In the genomic region with DNA sequence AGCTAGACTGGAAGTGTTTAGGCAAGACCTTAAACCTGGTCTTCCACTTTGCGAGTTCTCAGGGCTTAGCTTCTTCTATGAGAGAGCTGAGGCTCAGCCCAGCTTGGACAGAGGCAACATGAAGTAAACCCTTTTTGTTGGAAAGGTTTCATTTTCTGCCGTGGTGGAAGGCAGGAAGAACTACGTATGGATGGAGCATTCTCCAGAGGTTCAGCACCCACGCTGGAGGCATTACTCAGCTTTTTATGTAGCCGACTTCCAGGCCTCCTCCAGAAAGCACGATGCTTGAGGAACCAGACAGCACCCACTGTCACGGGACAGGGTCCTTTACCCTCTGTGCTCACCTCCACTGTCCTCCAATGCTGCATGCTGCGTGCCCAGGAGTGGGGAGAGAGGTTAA, we compare ENCODE assay signal across 13 mouse cellular contexts. TPM values are rescaled to one million over a fixed set of nuclear protein-coding genes. Genes with fewer than 3 reads are reported as not detected.
A peak's percentile ranks its signal among the peaks of the same experiment; 100 is the strongest.
DNase-seq lines count a peak whose midpoint lies in the region; ATAC-seq and TF ChIP-seq lines count a peak whose summit lies in the region.
"Had no signal": no experiment of that assay in that cellular context is flagged by ENCODE, and none has a peak within 500 bp of the region (broad histone marks: within the 10 kb centered on the region; RNA-seq: fewer than 3 reads in every experiment).

No protein-coding gene starts in this region.

- no peaks in the 10 kb centered on the region for H3K9me3 ChIP-seq in heart, embryonic 11.5 days (replicated peaks; ENCODE audit: control insufficient read depth, low read length)
- H3K9me3 ChIP-seq in kidney, postnatal 0 days (replicated peaks; ENCODE audit: low read length) = no peaks in the 10 kb centered on the region
- peaks cover 3% of the 10 kb centered on the region; the same call in 1 of the 2 replicates for H3K9me3 ChIP-seq in embryonic facial prominence, embryonic 10.5 days
- no peaks in the 10 kb centered on the region for H3K9me3 ChIP-seq in limb, embryonic 15.5 days
- no peaks in the 10 kb centered on the region for H3K9me3 ChIP-seq in midbrain, embryonic 14.5 days (ENCODE audit: control insufficient read depth, low read length)

- no peak for ATAC-seq in heart, embryonic 11.5 days (replicated peaks; ENCODE audit: insufficient number of reproducible peaks, low FRiP score, low TSS enrichment)
- ATAC-seq in kidney, postnatal 0 days (replicated peaks; ENCODE audit: low FRiP score, low read depth) = no peak
- ATAC-seq in limb, embryonic 15.5 days (ENCODE audit: insufficient number of reproducible peaks, low FRiP score, low TSS enrichment, low read depth) = no peak
- no peak for ATAC-seq in midbrain, embryonic 14.5 days (ENCODE audit: low FRiP score, low TSS enrichment)
- ATAC-seq: Patski had no signal

- H3K4me3 ChIP-seq in heart, embryonic 11.5 days (ENCODE audit: low read depth, low read length) = no peak overlapping the region
- H3K4me3 ChIP-seq in kidney, postnatal 0 days (replicated peaks; ENCODE audit: low read depth, low read length) = no peak overlapping the region
- no peak overlapping the region for H3K4me3 ChIP-seq in embryonic facial prominence, embryonic 10.5 days
- no peak overlapping the region for H3K4me3 ChIP-seq in limb, embryonic 15.5 days
- no peak overlapping the region for H3K4me3 ChIP-seq in midbrain, embryonic 14.5 days (replicated peaks; ENCODE audit: low read depth, low read length)
- H3K4me3 ChIP-seq: myocyte had no signal

- H3K4me2 ChIP-seq in heart, embryonic 11.5 days = no peak overlapping the region
- no peak overlapping the region for H3K4me2 ChIP-seq in kidney, postnatal 0 days (ENCODE audit: low read length)
- no peak overlapping the region for H3K4me2 ChIP-seq in limb, embryonic 15.5 days
- H3K4me2 ChIP-seq in midbrain, embryonic 14.5 days (ENCODE audit: low read length) = no peak overlapping the region

- no peak overlapping the region for H3K9ac ChIP-seq in heart, embryonic 11.5 days (ENCODE audit: low read depth, low read length)
- H3K9ac ChIP-seq in kidney, postnatal 0 days (ENCODE audit: low read depth, low read length) = 0 out of 2 replicates have a peak overlapping the region, but pooled peaks have one; percentile 31
- H3K9ac ChIP-seq in limb, embryonic 15.5 days = no peak overlapping the region
- H3K9ac ChIP-seq in midbrain, embryonic 14.5 days (replicated peaks; ENCODE audit: low read length) = no peak overlapping the region

- no peak for TF ChIP-seq CTCF in kidney, postnatal 0 days (IDR thresholded peaks at IDR 0.05; ENCODE audit: low read depth)

- H3K27me3 ChIP-seq in heart, embryonic 11.5 days (ENCODE audit: control insufficient read depth, insufficient read depth, low read length) = no peaks in the 10 kb centered on the region
- H3K27me3 ChIP-seq in kidney, postnatal 0 days (ENCODE audit: insufficient read depth, low read length) = no peaks in the 10 kb centered on the region
- H3K27me3 ChIP-seq in embryonic facial prominence, embryonic 10.5 days (replicated peaks; ENCODE audit: low read depth, poor library complexity, severe bottlenecking) = no peaks in the 10 kb centered on the region
- H3K27me3 ChIP-seq in limb, embryonic 15.5 days = no peaks in the 10 kb centered on the region
- no peaks in the 10 kb centered on the region for H3K27me3 ChIP-seq in midbrain, embryonic 14.5 days (ENCODE audit: control insufficient read depth, insufficient read depth, low read length)
- H3K27me3 ChIP-seq: Patski had no signal

- no peaks in the 10 kb centered on the region for H3K36me3 ChIP-seq in heart, embryonic 11.5 days (ENCODE audit: control insufficient read depth, insufficient read depth, low read length)
- no peaks in the 10 kb centered on the region for H3K36me3 ChIP-seq in kidney, postnatal 0 days (ENCODE audit: insufficient read depth, low read length)
- H3K36me3 ChIP-seq in embryonic facial prominence, embryonic 10.5 days (replicated peaks) = no peaks in the 10 kb centered on the region
- no peaks in the 10 kb centered on the region for H3K36me3 ChIP-seq in limb, embryonic 15.5 days
- H3K36me3 ChIP-seq in midbrain, embryonic 14.5 days (ENCODE audit: control insufficient read depth, insufficient read depth, low read length) = no peaks in the 10 kb centered on the region

- DNase-seq in heart, adult 11 months = no peak
- DNase-seq in kidney, postnatal 0 days (ENCODE audit: low spot score) = no peak
- DNase-seq in kidney, postnatal 25 days = no peak
- DNase-seq in embryonic facial prominence, embryonic 10.5 days (ENCODE audit: low spot score) = no peak
- no peak for DNase-seq in adrenal gland, postnatal 25 days
- DNase-seq in midbrain, embryonic 14.5 days = no peak
- DNase-seq: cerebellum, adult 11 months; spleen, adult 18-20 months; thymus, postnatal 14 days had no signal

- 58% methylated on average over 8 of the region's 8 CpGs for WGBS in heart, embryonic 11.5 days (ENCODE audit: insufficient replicate concordance)
- 44% methylated on average over 8 of the region's 8 CpGs for WGBS in kidney, postnatal 0 days
- 82% methylated on average over 8 of the region's 8 CpGs for WGBS in embryonic facial prominence, embryonic 10.5 days
- WGBS in limb, embryonic 15.5 days = 45% methylated on average over 8 of the region's 8 CpGs
- WGBS in midbrain, embryonic 14.5 days = 86% methylated on average over 8 of the region's 8 CpGs

- peak overlapping the region; percentile 41; the same call in 1 of the 2 replicates for H3K27ac ChIP-seq in heart, embryonic 11.5 days (ENCODE audit: low read depth, low read length)
- H3K27ac ChIP-seq in kidney, postnatal 0 days = peak overlapping the region; percentile 37; the same call in 1 of the 2 replicates
- peak overlapping the region; percentile 95 for H3K27ac ChIP-seq in embryonic facial prominence, embryonic 10.5 days (replicated peaks)
- H3K27ac ChIP-seq in limb, embryonic 15.5 days = peak overlapping the region; percentile 47; the same call in 1 of the 2 replicates
- no peak overlapping the region for H3K27ac ChIP-seq in midbrain, embryonic 14.5 days (replicated peaks; ENCODE audit: low read depth, low read length)

- peaks cover 46% of the 10 kb centered on the region for H3K4me1 ChIP-seq in heart, embryonic 11.5 days (ENCODE audit: control insufficient read depth, insufficient read depth, low read length)
- peaks cover 45% of the 10 kb centered on the region for H3K4me1 ChIP-seq in kidney, postnatal 0 days (replicated peaks; ENCODE audit: insufficient read depth, low read length)
- H3K4me1 ChIP-seq in embryonic facial prominence, embryonic 10.5 days = peaks cover 91% of the 10 kb centered on the region
- H3K4me1 ChIP-seq in limb, embryonic 15.5 days = peaks cover 53% of the 10 kb centered on the region
- H3K4me1 ChIP-seq in midbrain, embryonic 14.5 days (ENCODE audit: control insufficient read depth, insufficient read depth, low read length) = peaks cover 20% of the 10 kb centered on the region

RNA-seq across cellular contexts. Expression of gene Ssbp3, which starts 48.6 kb away (rescaled TPM):
- 54.2 and 63.4 TPM in 2 replicates for polyA plus RNA-seq in heart, embryonic 11.5 days (2014; fragmentation: Nextera tagmentation; extraction: Ambion mirVana)
- polyA plus RNA-seq in kidney, postnatal 0 days (2015; fragmentation: Nextera tagmentation; extraction: Ambion mirVana) = 62.6 and 68.3 TPM in 2 replicates
- 147 TPM in 2 replicates for polyA plus RNA-seq in embryonic facial prominence, embryonic 10.5 days (2016; fragmentation: Nextera tagmentation; extraction: Ambion mirVana)
- polyA plus RNA-seq in limb, embryonic 15.5 days (2015; fragmentation: Nextera tagmentation; extraction: Ambion mirVana) = 93.9 and 112 TPM in 2 replicates
- 70.8 and 82.6 TPM in 2 replicates for total RNA-seq in adrenal gland, postnatal 25 days (2021)
- polyA plus RNA-seq in midbrain, embryonic 14.5 days (2014; fragmentation: Nextera tagmentation; extraction: Ambion mirVana) = 147 and 187 TPM in 2 replicates

RNA-seq across cellular contexts. Expression of gene Acot11, which starts 57.1 kb away (rescaled TPM):
- 3.0 and 4.3 TPM in 2 replicates for polyA plus RNA-seq in heart, embryonic 11.5 days (2014; fragmentation: Nextera tagmentation; extraction: Ambion mirVana)
- polyA plus RNA-seq in kidney, postnatal 0 days (2015; fragmentation: Nextera tagmentation; extraction: Ambion mirVana) = 1.7 and 1.9 TPM in 2 replicates
- 1.6 and 2.1 TPM in 2 replicates for polyA plus RNA-seq in embryonic facial prominence, embryonic 10.5 days (2016; fragmentation: Nextera tagmentation; extraction: Ambion mirVana)
- polyA plus RNA-seq in limb, embryonic 15.5 days (2015; fragmentation: Nextera tagmentation; extraction: Ambion mirVana) = 4.0 and 4.8 TPM in 2 replicates
- 32.5 and 50.9 TPM in 2 replicates for total RNA-seq in adrenal gland, postnatal 25 days (2021)
- polyA plus RNA-seq in midbrain, embryonic 14.5 days (2014; fragmentation: Nextera tagmentation; extraction: Ambion mirVana) = 0.78 and 1.3 TPM in 2 replicates
